Mouse (Mus musculus) heart, embryonic 11.5 days (tissue): Measurements from ENCODE around the gene Dnase2a. TPM values are rescaled to one million over a fixed set of nuclear protein-coding genes. Genes with fewer than 3 reads are reported as not detected.

ENCODE experiments used
- ATAC-seq: fragments of 200-750 bp; cut with Nextera tagmentation; replicated peaks from 2 replicates; pipeline ENCODE4 v1.8.0; 2017; ENCODE audit warnings: moderate library complexity; ENCODE audit not compliant: insufficient number of reproducible peaks, low FRiP score, low TSS enrichment
- H3K27ac ChIP-seq: fragments of 300-500 bp; sonication (generic); 2 replicates; pipeline ENCODE4 v1.5.1; 2014; ENCODE audit warnings: mild to moderate bottlenecking, low read depth, low read length
- H3K27me3 ChIP-seq: fragments of 300-500 bp; sonication (generic); 2 replicates; pipeline ENCODE4 v1.6.1; 2014; ENCODE audit warnings: mild to moderate bottlenecking, low read length, mixed read lengths; ENCODE audit not compliant: control insufficient read depth, insufficient read depth
- H3K36me3 ChIP-seq: fragments of 300-500 bp; sonication (generic); 2 replicates; pipeline ENCODE4 v1.6.1; 2014; ENCODE audit warnings: mild to moderate bottlenecking, low read length, moderate library complexity, mixed read lengths; ENCODE audit not compliant: control insufficient read depth, insufficient read depth
- H3K4me1 ChIP-seq: fragments of 300-500 bp; sonication (generic); 2 replicates; pipeline ENCODE4 v1.6.1; 2014; ENCODE audit warnings: low read length; ENCODE audit not compliant: control insufficient read depth, insufficient read depth
- H3K4me2 ChIP-seq: fragments of 300-500 bp; sonication (generic); 2 replicates; pipeline ENCODE4 v1.6.1; 2014; ENCODE audit warnings: mild to moderate bottlenecking, moderate library complexity
- H3K4me3 ChIP-seq: fragments of 300-500 bp; sonication (generic); 2 replicates; pipeline ENCODE4 v1.5.1; 2014; ENCODE audit warnings: low read depth, low read length
- H3K9ac ChIP-seq: fragments of 300-500 bp; sonication (generic); 2 replicates; pipeline ENCODE4 v1.6.1; 2014; ENCODE audit warnings: mild to moderate bottlenecking, low read depth, low read length, moderate library complexity
- H3K9me3 ChIP-seq: fragments of 300-500 bp; sonication (generic); replicated peaks from 2 replicates; pipeline ENCODE4 v1.6.1; 2016; ENCODE audit warnings: low read length; ENCODE audit not compliant: control insufficient read depth
- whole genome bisulfite sequencing: fragments of 180-500 bp; shearing (Covaris S2); extraction: QIAGEN DNeasy Blood & Tissue Kit; methylation state at CpG from one replicate; pipeline ENCODE4 v1.1.7; 2014; ENCODE audit not compliant: insufficient replicate concordance; 5-methylcytosine and 5-hydroxymethylcytosine counted together
- polyA plus RNA-seq: library from polyadenylated mRNA; unstranded; fragments of >200 nt; fragmentation: Nextera tagmentation; extraction: Ambion mirVana; gene quantifications from 2 replicates; pipeline ENCODE4 v1.2.1, GENCODE M21; 2014

Gene Dnase2a
- polyA plus RNA-seq, 1 experiment from 2014 or later = 4.3 TPM

DNA sequence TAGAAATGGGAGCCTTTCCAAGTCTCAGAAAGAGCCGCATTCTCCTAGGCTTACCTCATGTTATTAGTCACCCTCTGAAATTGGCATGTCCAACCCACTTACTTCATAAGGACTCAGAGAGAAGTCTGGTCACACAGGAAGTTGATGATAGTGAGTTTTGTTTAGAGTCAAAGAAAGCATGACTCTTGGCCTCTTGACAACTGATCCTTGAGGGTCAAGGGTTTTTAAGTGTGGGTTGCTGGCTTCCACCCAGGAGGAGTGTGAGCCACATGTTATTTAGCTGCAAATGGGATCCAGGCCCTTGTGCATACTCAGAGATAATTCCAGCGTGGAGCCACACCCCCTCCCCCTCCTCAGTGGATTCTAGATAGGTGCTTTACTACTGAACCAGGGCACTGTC, 13.2 kb downstream of the Dnase2a start:
- no peaks in the 10 kb centered on the region for H3K36me3 ChIP-seq
- H3K9me3 ChIP-seq = no peaks in the 10 kb centered on the region
- WGBS = 58% methylated on average over 2 of the region's 2 CpGs
- no peak for ATAC-seq
- H3K27me3 ChIP-seq = peaks cover 47% of the 10 kb centered on the region
- no peak overlapping the region for H3K9ac ChIP-seq
- H3K4me1 ChIP-seq = no peaks in the 10 kb centered on the region
- no peak overlapping the region for H3K4me3 ChIP-seq
- H3K27ac ChIP-seq = no peak overlapping the region
- H3K4me2 ChIP-seq = no peak overlapping the region

- Histone ChIP-seq H3K36me3 (no peaks in the 10 kb centered on the region), H3K27me3 (peaks cover 45% of the 10 kb centered on the region), H3K4me1 (peaks cover 4% of the 10 kb centered on the region; the same call in 1 of the 2 replicates), H3K4me2 (no peak overlapping the region), H3K9ac (no peak overlapping the region), H3K9me3 (no peaks in the 10 kb centered on the region), H3K4me3 (no peak overlapping the region), H3K27ac (no peak overlapping the region)
- WGBS = 70% methylated on average over 7 of the region's 7 CpGs
- ATAC-seq = no peak
Measured at GRCm38 (mm10) chr8:84925557-84925956, 17.2 kb downstream of the Dnase2a start.

DNA sequence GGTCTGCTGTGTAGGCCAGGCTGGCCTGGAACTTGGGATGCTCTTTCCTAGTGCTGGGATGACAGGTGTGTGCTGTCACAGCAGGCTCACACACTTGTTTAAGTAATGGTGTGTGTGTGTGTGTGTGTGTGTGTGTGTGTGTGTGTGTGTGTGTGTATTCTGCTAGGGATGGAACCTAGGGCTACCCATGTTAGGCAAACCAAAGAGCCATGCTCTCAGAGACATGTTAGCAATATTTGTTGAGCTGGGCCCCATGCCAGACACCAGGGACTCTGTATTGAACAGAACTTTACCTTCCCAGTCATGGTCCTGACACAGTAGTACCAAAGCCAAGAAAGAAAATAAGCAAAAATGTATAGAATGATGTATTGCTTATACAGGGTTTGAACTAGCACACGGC, 19.2 kb downstream of the Dnase2a start:
- H3K27ac ChIP-seq = no peak overlapping the region
- H3K36me3 ChIP-seq = no peaks in the 10 kb centered on the region
- H3K27me3 ChIP-seq = peaks cover 54% of the 10 kb centered on the region
- no peaks in the 10 kb centered on the region for H3K9me3 ChIP-seq
- WGBS = 62% methylated on average over 1 of the region's 1 CpGs
- H3K4me1 ChIP-seq = peaks cover 4% of the 10 kb centered on the region; the same call in 1 of the 2 replicates
- H3K9ac ChIP-seq = no peak overlapping the region
- ATAC-seq = no peak
- H3K4me3 ChIP-seq = no peak overlapping the region
- no peak overlapping the region for H3K4me2 ChIP-seq

DNA sequence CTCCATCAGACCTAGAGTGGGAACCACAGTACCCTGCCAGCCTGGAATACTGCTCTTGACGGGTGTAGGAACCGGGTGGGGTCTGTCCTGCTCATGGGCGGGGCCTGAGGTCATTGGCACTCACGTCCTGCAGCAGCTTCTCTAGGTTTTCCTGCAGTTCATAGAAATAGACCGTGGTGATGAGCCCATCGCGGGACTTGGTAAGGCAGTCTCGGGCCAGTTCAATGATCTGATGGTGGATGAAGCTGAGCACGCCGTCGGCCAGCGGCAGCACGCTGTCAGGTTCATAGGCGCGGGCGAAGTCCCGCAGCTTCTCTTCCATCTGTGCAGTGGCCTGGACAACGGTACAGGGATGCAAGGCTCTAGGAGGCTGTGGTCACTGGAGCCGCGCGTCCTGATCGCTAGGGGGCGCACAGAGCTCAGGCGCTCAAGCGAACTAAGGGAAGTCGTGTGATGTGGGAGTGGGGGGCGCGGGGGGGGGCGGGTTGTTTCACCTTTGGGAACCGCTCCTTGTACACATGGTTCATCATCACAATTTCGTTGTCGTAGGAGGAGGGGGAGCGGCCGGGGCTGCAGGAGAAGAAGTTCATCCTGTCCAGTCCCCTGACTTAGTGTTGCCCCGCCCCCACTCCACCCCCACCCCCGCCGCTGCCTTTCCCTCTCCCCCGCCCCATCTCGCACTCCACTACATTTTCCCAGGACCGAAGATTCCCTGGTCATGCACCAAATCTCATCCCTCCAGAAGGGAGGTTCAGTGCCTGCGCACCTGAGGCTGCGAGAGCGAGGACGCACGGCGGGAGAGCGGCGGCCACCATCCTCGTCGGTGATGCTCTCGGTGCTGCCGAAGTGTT, 20.3 kb downstream of the Dnase2a start:
- Histone ChIP-seq H3K9ac (no peak overlapping the region), H3K4me3 (peak overlapping the region; percentile 35), H3K9me3 (no peaks in the 10 kb centered on the region), H3K36me3 (no peaks in the 10 kb centered on the region), H3K27ac (no peak overlapping the region), H3K4me2 (peak overlapping the region; percentile 63), H3K4me1 (peaks cover 4% of the 10 kb centered on the region; the same call in 1 of the 2 replicates), H3K27me3 (peaks cover 55% of the 10 kb centered on the region)
- ATAC-seq = no peak
- 5% methylated on average over 52 of the region's 52 CpGs for WGBS

DNA sequence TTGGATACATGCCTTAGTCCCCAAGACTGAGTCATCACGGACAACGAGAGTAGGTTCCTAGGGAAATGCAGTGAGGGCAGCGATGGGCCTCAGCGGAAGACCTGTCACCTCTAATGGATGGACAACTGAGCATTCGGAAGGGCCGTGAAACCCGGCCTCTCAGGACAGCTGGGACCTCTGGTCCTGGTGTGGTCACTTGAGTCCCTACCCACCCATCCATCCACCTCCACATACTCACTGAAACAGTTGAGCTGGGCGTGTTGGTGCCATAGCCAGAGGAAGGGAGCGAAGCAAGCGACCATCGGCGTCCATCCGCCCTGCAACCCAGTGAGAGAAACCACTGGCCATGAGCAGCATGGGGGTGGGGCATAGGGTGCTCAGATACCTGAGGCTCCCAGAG, 22.2 kb downstream of the Dnase2a start:
- H3K27ac ChIP-seq = no peak overlapping the region
- no peak overlapping the region for H3K4me3 ChIP-seq
- peaks cover 12% of the 10 kb centered on the region for H3K4me1 ChIP-seq
- no peaks in the 10 kb centered on the region for H3K36me3 ChIP-seq
- H3K4me2 ChIP-seq = no peak overlapping the region
- no peak for ATAC-seq
- H3K9ac ChIP-seq = no peak overlapping the region
- WGBS = 76% methylated on average over 13 of the region's 13 CpGs
- H3K27me3 ChIP-seq = peaks cover 64% of the 10 kb centered on the region
- no peaks in the 10 kb centered on the region for H3K9me3 ChIP-seq

DNA sequence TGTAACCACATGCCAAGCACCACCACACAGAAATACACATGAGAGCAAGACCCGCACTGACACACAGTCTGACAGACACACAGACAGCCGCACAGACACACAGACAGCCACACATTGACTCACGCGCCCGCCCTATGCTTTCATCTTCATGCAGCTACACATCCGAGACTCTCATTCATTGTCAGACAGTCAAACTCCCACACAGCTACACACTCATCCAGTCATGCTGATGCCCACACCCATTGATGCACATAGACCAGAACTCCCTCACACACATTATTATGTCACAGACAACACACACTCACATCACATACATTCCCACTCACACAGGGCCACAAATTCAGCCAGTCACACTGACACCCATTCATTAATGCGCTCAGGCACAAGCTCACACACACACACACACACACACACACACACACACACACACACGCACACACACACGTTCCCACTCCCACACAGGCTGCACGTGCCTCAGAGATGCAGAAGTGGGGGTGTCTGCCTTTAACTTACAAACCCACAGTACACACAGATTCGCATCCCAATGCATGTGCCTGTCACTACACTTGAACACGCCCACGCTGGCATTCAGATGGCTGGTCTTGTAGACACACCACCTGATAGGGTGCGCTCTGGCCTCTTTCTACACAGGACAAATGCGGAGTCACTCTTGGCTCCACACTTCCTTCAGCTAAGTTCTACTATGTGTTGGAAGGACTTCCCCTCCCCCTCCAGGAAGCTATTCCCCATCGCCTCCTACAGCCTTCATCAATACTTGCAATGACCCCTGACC, 25.6 kb downstream of the Dnase2a start:
- H3K36me3 ChIP-seq = no peaks in the 10 kb centered on the region
- H3K4me3 ChIP-seq = no peak overlapping the region
- no peak overlapping the region for H3K4me2 ChIP-seq
- no peak overlapping the region for H3K9ac ChIP-seq
- peaks cover 85% of the 10 kb centered on the region for H3K27me3 ChIP-seq
- ATAC-seq = no peak
- H3K4me1 ChIP-seq = peaks cover 21% of the 10 kb centered on the region
- 76% methylated on average over 16 of the region's 16 CpGs for WGBS
- H3K27ac ChIP-seq = no peak overlapping the region
- H3K9me3 ChIP-seq = no peaks in the 10 kb centered on the region

DNA sequence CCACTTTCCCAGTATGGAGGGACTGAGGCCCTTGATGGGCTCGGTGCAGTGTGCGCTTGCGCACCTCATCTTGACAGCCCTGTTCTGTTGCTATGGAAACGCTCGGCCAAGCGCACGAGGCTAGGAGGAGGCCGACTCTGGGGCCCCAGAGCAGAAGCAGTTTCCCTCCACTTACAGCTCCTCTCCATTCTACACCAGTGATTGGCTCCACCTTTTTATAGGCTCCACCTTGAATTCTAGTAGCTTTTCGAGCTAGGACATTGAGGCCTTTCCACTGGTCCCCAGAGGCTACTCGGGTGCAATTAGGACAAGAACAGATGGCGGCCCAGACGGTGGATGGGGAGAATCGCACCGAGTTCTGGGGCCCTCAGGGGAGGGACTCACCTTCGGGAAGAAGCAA, 26.5 kb downstream of the Dnase2a start:
- WGBS = 4% methylated on average over 15 of the region's 15 CpGs
- H3K36me3 ChIP-seq = no peaks in the 10 kb centered on the region
- no peak overlapping the region for H3K27ac ChIP-seq
- ATAC-seq = no peak
- no peak overlapping the region for H3K4me3 ChIP-seq
- no peak overlapping the region for H3K9ac ChIP-seq
- peaks cover 77% of the 10 kb centered on the region for H3K27me3 ChIP-seq
- H3K4me1 ChIP-seq = peaks cover 18% of the 10 kb centered on the region
- H3K4me2 ChIP-seq = no peak overlapping the region
- H3K9me3 ChIP-seq = no peaks in the 10 kb centered on the region

- no peak overlapping the region; the same call in 1 of the 2 replicates for H3K4me2 ChIP-seq
- no peak overlapping the region for H3K9ac ChIP-seq
- no peaks in the 10 kb centered on the region for H3K9me3 ChIP-seq
- H3K4me1 ChIP-seq = peaks cover 18% of the 10 kb centered on the region
- WGBS = 5% methylated on average over 14 of the region's 14 CpGs
- H3K27me3 ChIP-seq = peaks cover 74% of the 10 kb centered on the region
- no peaks in the 10 kb centered on the region for H3K36me3 ChIP-seq
- ATAC-seq = no peak
- H3K27ac ChIP-seq = no peak overlapping the region
- H3K4me3 ChIP-seq = peak overlapping the region; percentile 5; the same call in 1 of the 2 replicates
Measured at GRCm38 (mm10) chr8:84935489-84935888, 27.1 kb downstream of the Dnase2a start.
